Mouse (Mus musculus) frontal cortex, postnatal 36 days (tissue): ENCODE results near the gene Hist2h4.
A peak's percentile ranks its signal among the peaks of the same experiment; 100 is the strongest.

Source experiments
- DNase-seq, 2 experiments: peaks; one replicate each; pipeline ENCODE4 v3.0.0; 2022; ENCODE audit warnings: low spot score in 2 of 2

Gene Hist2h4

DNA sequence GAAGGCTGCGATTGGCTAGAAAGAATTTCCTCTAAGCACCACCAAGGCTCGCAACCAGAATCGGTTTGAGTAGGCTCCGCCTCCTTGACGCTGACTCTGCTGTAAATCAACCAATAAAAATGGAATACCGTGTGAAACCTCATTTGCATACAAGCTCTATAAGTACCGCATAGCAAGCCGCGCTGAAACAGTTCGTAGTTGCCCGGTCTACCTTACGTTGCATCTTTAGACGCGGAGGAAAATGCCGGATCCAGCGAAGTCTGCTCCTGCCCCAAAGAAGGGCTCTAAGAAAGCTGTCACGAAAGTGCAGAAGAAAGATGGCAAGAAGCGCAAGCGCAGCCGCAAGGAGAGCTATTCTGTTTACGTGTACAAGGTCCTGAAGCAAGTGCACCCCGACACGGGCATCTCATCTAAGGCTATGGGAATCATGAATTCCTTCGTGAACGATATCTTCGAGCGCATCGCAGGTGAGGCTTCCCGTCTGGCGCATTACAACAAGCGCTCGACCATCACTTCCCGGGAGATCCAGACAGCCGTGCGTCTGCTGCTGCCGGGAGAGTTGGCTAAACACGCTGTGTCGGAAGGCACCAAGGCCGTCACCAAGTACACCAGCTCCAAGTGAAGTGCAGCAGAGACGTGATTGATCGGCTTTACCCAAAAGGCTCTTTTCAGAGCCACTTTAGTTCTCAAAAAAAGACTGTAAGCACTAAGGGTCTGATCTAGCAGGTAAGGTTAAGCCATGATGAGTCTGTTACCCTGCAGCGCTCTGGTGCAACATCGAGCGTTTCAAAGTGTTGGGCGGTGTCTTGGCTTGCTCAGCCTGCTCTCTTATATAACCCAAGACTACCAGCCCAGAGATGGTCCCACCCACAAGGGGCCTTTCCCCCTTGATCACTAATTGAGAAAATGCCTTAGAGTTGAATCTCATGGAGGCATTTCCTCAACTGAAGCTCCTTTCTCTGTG lies 6.7 kb upstream of the Hist2h4 start, which contains the start of gene Hist2h2bb:
Gene Hist2h2bb, plus strand, starts transcription at position 242 of the 964 bp plus-strand sequence.
- peak; percentile 95 to 98 for DNase-seq

DNA sequence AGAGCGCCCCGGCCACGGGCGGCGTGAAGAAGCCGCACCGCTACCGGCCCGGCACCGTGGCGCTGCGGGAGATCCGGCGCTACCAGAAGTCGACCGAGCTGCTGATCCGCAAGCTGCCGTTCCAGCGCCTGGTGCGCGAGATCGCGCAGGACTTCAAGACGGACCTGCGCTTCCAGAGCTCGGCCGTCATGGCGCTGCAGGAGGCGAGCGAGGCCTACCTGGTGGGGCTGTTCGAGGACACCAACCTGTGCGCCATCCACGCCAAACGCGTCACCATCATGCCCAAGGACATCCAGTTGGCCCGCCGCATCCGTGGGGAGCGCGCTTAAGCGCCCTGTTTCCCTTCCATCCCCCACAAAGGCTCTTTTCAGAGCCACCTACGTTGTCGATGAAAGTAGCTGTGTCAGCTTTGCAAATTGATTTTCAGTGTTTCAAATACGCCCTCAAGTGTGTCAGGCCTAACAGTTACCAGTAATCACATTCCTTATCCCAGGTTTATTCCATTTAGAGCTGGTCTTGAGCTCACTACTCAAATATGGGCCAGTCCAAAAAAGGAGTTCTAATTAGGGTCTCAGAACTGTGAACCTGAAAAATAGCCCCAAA lies 5.8 kb upstream of the Hist2h4 start:
- DNase-seq: peak; percentile 36 to 56

DNA sequence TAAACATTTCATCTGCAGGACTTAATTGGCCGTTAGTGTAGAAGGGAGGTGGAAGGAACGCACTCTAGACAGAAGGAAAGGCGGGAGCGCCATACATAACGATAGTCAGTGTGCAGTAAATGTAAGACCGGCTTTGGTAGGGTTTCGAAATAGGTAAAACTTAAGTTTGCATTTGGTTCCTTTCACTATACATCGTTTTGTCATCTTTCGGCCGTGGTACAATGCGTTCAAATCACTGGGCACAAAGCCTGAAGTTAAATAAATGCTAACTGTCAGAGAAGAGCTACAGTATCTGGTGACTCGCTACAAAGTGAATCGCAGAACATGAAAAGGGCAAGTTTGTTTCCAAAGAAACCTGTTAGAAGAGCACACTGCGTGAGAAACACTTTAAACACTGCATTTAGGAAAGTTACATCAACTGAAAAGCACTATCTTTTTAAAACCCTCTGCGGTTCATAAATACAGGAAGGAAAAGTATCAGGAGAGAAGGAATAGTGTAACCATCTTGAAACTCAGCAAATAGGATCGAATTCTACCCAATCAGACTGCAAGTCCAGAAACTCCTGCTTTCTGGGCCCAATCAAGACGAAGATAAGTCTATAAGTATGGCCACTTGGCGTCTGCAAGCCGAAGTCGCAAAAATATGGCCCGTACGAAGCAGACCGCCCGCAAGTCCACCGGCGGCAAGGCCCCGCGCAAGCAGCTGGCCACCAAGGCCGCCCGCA lies 5.1 kb upstream of the Hist2h4 start, which contains the start of gene Hist2h3b:
Gene Hist2h3b, plus strand, starts transcription at position 604 of the 725 bp plus-strand sequence.
- DNase-seq: peak; percentile 85 to 90

DNA sequence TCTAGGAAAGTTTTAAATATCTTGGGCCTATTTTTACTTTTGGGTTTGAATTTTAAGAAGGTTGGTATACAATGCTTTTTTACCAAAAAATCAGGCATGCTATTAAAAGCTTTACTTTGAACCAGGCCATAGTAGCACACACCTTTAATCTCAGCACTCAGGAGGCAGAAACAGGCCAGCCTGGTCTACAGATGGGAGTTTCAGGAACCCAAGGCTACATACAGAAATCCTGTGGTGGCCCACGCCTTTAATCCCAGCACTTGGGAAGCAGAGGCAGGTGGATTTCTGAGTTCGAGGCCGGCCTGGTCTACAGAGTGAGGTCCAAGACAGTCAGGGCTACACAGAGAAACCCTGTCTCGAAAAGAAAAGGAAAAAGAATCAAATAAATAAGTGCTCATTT lies 4.4 kb upstream of the Hist2h4 start:
- DNase-seq: no peak

DNA sequence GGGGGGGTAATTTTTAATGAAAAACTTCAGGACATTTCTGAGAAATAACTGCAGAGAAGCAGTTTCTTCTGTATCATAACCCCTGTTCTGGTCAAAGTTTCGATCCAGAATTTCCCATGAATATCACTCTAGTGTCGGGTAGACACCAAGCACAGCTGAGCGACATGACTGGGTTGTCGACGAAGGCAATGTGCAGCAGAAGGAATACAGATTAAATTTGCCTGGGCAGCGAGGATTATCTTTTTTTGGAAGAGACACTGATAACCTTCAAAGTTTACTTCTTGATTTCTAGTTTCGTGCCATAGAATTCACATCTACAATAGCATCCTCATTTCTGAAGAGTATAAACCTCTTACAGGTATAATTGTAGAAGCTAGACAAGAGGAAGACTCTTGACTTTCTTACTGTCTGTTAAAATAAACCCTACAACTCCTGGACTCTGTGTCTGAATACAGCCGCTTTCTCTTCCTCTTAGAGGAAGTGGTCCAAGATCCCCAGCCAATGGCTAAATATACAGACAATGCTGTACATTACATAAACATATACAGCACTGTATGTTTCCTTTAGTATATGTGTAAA lies 3.1 kb upstream of the Hist2h4 start:
- DNase-seq: no peak

DNA sequence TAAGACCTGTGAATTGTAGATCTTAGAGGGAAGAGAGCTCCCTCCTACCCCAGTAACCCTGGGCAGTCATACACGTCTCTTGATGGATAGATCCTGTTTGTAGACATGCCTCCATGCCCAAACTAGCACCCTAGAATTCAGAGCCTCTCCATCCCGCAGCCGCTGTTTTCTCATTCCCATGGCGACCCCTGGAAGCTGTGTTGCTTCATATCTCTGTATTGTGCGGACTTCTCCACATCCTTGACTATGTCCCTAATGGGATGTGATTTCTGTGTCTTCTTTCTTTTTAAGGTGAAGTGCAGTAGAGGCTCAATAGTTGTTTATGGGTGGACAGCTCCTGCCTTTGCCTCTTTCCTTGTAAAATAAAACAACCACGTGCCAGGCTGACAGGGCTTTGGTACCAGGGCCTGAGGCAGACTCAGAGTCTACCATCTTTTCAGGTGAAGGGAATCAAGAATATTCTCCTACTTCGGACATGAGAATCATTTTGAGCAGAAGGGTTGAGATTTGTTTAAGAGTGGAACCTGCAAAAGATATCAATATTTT lies 1.4 kb upstream of the Hist2h4 start:
- DNase-seq: no peak

DNA sequence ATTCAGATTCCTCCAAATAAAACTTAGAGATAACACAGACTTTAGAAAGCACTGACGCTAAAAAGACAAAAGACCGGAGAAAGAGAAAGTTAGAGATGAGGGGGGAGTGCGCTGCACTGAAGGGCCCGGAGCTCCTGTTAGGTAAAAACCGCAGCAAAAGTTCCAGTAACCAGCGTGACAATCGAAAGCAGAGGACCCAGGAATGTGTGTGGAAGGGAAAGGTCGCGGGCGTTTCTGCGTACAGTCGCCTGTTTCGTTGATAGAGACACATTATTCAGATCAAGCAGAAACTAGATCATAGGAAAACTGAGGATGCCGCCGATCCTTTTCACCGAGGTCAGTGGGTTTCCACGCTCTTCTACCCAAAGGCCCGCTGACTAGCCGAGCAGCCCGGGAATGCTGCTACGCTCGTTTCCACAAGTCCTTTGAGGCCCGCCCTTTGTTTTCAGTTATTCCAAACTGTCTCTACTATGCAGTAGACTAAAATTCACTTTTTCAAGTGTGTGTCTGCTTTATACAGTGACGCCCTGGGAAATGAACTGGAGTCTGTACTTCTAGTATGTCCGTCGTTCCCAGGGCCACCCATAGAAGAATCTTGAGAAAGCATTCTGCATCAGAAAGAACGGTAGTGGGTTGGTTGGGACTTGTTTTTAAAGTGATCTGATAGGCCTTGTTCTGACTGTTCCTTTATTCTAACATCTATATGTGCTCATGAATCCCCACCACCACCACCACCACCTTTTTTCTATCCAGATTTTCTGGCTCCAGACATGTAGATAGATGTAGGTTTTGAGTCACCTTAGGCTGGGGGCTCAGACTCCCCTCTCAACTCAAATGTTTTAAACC lies 670 bp upstream of the Hist2h4 start:
- peak; percentile 47 to 59 for DNase-seq

DNA sequence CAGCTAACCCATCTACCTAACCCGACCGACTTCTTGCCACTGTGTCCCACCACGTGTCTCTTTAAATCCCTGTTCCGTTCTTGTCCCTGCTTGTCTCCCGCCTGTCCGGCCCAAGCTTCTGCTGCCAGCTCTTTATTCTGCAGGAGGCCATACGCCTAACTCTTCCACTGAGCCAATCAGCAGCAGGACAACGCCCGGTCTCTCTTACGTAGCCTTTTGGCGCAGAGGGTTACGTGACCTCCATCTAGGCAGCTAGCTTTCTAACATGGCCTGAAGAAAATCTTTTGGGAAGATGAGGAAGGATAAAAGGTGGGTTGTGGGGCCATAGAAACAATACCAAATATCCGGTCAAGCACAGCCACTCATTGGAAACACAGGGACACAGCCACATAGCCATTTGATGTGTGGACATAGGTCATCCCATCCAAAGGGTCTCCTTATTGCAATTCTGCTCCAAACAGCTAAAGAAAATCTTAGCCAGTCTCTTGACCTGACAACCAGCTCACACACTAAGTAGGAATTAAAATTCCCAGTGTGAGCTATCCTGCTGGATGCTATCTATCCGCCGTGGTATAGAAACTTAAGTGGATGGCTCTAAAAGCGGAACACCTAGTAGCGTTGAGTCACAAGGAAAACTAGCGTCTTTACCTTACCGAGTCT lies 765 bp downstream of the Hist2h4 start:
- DNase-seq: peak; percentile 84 to 88

DNA sequence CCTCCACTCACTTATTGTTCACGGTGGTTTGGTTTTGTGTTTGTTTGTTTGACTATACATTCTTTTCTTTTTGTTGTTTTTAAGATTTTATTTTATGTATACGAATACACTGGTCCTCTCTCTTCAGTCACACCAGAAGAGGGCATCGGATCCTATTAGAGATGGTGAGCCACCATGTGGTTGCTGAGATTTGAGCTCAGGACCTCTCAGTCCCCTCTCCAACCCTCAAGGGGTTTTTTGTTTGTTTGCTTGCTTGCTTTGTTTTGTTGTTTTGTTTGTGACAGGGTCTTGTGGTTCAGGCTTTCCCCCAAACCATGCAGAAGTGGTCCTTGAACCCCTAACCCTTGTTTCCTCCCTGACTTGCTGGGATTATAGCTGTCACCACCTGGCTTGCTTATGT lies 1.5 kb downstream of the Hist2h4 start:
- no peak for DNase-seq

DNA sequence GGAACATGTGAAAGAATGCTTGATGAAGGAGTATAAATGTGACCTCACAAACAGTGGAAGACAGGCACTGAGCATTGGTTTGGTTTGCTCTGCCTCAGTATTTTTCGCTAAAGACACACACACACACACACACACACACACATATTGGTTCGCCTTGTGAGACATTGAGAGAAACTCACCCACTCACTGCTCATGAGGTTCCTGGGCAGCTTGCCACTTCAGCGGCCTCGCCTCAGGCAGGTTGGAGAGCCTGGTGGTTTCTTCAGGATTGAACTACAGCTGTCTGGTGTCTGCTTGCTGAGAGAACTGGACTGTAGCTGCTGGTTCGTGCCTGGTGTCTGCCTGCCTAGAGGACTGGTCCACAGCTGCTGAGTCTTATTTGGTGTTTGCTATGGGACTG lies 2.9 kb downstream of the Hist2h4 start:
- peak in 1 of 2 experiments; percentile 45 for DNase-seq

DNA sequence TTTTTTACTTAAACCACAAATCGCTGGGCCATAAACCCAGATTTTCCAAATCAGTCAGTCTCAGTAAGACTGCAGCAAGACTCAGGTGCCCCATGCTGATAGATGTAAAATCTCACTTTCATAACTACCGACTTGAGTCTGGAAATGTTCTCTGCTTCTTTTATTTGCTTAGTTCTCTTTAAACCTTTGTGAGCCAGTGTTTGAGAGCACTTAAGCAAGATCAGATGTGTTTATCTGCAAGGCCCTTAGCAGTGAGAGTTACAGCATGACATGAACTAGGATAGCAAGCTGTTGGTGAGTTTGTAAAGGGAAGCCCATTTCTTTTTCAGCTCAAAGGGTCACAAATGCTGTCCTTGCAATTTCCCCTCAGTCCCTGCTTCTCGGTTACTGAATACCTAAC lies 5.9 kb downstream of the Hist2h4 start:
- no peak for DNase-seq

DNA sequence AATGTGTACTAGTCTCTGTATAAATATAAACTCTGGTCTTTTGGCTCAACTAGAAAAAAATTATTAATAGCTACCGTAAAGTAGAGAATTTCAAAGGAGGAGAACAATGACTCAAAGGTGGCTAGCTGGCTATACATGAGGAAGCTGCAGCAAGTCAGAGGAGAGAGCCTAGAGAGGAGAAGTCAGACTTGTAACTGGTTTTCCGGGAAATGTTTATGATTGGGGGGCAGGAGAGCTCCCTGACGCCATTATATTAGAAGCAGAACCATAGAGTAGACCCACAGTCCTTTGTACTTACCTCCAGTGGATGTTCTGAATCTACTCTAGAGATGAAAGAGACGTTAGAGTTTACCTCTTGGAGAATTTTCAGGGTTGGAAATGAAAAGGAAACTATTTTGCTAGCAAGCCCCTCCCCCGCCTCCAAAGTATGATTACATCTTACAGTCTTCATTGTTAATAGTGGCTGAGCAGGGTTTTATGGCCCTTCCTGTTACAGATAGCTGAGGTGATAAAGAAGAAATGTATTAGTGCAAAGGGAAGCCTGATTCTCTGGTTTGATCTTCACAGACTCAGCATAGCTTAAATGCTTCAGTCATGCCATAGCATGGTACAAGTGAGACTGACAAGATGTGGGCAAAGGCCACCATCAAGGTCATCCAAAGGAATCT lies 7.1 kb downstream of the Hist2h4 start:
- no peak for DNase-seq

DNA sequence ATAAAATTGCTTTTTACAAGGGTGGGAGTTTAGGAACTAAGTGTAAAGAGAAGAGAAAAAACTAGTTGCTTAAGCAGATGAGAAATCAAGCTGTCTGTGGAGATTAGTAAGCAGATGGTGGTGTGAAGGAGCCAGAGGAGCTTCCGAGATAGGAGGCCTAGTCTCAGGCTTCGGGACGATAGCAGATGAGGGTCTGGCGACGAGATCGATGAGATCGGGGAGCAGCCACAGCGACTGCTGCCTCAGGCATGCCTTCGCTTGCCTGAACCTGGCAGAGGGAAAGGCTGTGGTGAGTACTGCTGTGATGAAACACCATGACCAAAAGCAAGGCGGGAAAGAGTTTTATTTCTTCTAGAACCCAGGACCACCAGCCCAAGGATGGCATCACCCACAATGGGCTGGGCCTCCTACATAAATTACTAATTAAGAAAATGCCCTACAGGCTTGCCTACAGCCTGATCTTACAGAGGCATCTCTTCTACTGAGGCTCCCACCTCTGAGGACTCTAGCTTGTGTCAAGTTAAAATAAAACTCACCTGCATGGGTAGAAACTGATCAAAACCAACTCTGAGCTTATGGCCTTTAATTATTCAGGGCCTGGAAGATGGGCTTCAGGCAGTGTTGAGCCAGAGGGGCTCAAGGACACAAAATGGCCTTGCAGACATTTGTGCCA lies 8.3 kb downstream of the Hist2h4 start:
- no peak for DNase-seq

DNA sequence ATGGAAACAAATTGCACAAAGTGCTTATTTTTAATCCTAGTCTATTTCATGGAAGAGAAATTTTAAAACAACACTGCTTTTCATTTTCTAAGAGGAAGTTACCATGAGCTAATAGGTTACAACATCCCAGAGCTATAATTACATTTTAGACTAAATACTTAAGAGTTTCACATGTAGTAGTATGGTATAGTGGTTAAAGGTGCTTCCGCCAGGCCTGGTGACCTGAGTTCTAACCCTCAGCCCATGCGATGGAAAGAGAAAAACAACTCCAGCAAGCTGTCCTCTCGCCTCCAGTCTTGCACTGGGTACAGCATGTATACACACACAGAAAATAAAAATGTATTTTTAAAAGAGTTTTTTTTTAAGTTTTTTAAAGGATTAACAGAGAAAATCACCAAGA lies 11.3 kb downstream of the Hist2h4 start:
- DNase-seq: no peak

DNA sequence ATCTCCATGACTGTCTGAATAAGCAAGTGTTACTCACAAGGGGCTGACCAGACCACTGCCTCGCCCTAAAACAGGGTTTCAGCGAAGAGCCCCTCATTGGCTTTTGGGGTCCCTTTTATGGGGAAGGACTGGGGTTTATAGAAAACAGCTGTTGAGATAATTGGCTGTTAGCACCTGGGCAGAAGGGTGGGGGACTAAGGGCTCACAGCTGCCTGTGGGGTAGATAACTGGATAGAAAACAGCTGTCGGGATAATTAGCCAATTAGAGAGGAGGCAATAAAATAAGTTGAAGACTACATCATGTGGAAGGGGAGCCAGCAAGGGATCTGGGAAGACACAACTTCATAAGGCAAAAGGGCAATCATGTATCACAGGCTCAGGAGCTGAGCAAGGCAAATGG lies 12.2 kb downstream of the Hist2h4 start:
- no peak for DNase-seq

DNA sequence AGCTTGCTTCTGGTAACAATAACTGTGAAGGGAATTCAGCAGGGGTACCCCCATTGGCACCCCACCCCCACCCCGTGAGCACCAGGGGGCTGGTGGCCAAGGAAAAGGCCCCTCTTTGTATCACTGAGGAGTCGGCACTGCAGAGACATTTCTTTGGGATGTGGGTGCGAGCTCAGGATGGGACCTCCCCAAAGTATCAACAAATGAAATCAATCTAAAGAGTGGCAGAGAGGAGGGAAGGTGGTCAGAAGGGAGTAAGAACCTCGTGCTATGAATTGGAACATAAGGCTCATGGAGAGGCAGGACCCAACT lies 14.1 kb downstream of the Hist2h4 start:
- DNase-seq: no peak

DNA sequence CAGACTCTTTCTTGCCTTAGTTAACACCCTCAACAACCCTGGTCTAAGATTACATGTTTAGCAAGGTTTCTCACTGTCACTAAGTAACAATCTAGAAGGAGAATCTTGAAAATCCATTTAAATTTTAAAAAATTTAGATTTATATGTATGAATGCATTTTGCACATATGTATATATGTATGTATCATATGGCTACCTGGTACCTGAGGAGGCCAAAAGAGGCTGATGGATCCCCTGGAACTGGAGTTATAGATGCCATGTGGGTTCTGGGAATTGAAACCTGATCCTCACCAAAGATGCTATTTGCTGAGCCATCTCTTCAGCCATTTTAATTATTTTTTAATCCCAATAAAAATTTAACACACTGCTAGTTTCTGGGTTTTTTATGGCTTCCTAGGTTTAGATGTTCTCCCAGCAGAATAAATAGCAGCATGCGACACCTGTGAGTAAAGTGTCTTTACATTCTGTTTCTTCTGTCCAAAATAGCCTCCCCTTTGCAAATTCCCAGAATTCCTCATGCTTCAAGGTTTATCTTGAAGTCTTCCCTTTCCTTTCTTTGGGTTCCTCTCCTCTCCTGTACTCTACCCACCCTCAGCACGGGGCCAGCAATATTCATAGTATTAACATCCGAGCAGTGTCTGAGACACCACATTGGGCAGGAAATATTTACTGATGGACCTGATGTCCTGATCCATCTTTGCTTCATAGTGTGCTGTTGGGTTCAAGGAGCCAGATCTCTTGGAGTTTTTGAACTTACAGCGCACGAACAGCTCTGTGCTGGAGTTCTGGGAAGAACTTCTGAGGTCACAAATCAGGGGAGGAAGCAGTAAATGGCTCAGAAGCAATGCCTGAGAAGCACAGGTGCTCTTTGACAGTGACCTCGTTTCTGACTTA lies 14.7 kb downstream of the Hist2h4 start:
- DNase-seq: no peak
